Comparison of ENCODE assay signal across 33 mouse cellular contexts in genomic region chr11:118096736-118097135, GRCm38 (mm10). TPM values are rescaled to one million over a fixed set of nuclear protein-coding genes. Genes with fewer than 3 reads are reported as not detected.
"Had no signal": no experiment of that assay in that cellular context is flagged by ENCODE, and none has a peak within 500 bp of the region (broad histone marks: within the 10 kb centered on the region; RNA-seq: fewer than 3 reads in every experiment).

No protein-coding gene starts in this region.

- H3K9ac ChIP-seq: limb, embryonic 12.5 days; limb, embryonic 13.5 days; limb, embryonic 15.5 days; liver, embryonic 13.5 days; liver, embryonic 14.5 days; liver, embryonic 15.5 days; liver, postnatal 0 days; lung, embryonic 14.5 days; lung, embryonic 15.5 days; midbrain, embryonic 12.5 days; midbrain, embryonic 13.5 days; midbrain, embryonic 15.5 days; neural tube, embryonic 12.5 days had no signal

- H3K27ac ChIP-seq: left cerebral cortex, adult 2 months; limb, embryonic 10.5 days; limb, embryonic 12.5 days; limb, embryonic 13.5 days; limb, embryonic 15.5 days; liver, embryonic 13.5 days; liver, embryonic 14.5 days; liver, embryonic 15.5 days; lung, embryonic 15.5 days; macrophage; midbrain, embryonic 10.5 days; midbrain, embryonic 12.5 days; midbrain, embryonic 13.5 days; midbrain, embryonic 15.5 days; neural tube, embryonic 12.5 days had no signal

- H3K4me2 ChIP-seq: limb, embryonic 12.5 days; limb, embryonic 13.5 days; limb, embryonic 15.5 days; liver, embryonic 11.5 days; liver, embryonic 13.5 days; liver, embryonic 15.5 days; lung, embryonic 14.5 days; lung, embryonic 15.5 days; midbrain, embryonic 11.5 days; midbrain, embryonic 12.5 days; midbrain, embryonic 13.5 days; midbrain, embryonic 15.5 days; neural tube, embryonic 12.5 days had no signal

- H3K4me1 ChIP-seq: limb, embryonic 12.5 days; limb, embryonic 13.5 days; liver, embryonic 13.5 days; liver, embryonic 15.5 days; midbrain, embryonic 12.5 days; midbrain, embryonic 15.5 days; neural tube, embryonic 12.5 days had no signal

- H3K36me3 ChIP-seq: limb, embryonic 10.5 days; limb, embryonic 12.5 days; limb, embryonic 13.5 days; limb, embryonic 15.5 days; liver, embryonic 13.5 days; liver, embryonic 15.5 days; lung, embryonic 15.5 days; midbrain, embryonic 10.5 days; midbrain, embryonic 12.5 days; midbrain, embryonic 13.5 days; midbrain, embryonic 15.5 days; neural tube, embryonic 12.5 days had no signal

- ATAC-seq: liver, postnatal 0 days; lung, postnatal 0 days; midbrain, embryonic 13.5 days; midbrain, embryonic 15.5 days; midbrain, embryonic 16.5 days had no signal

- H3K4me3 ChIP-seq: left cerebral cortex, adult 2 months; limb, embryonic 10.5 days; limb, embryonic 12.5 days; limb, embryonic 13.5 days; limb, embryonic 15.5 days; liver, embryonic 13.5 days; liver, embryonic 15.5 days; lung, embryonic 15.5 days; megakaryocyte, embryonic 14.5 days; midbrain, embryonic 10.5 days; midbrain, embryonic 12.5 days; midbrain, embryonic 13.5 days; midbrain, embryonic 15.5 days; myocyte; neural tube, embryonic 12.5 days had no signal

- DNase-seq: left cerebral cortex, postnatal 4 days; liver; liver, embryonic 13.5 days; liver, postnatal 0 days; lung, adult 18-20 months; lung, adult 2 months; lung, embryonic 14.5 days; lung, postnatal 10 days; lung, postnatal 14 days; lung, postnatal 36 days; lung, postnatal 4 days; midbrain, embryonic 14.5 days had no signal

- H3K27me3 ChIP-seq: limb, embryonic 12.5 days; limb, embryonic 13.5 days; liver, embryonic 13.5 days; liver, embryonic 15.5 days; lung, embryonic 15.5 days; midbrain, embryonic 12.5 days; midbrain, embryonic 13.5 days; midbrain, embryonic 15.5 days; neural tube, embryonic 12.5 days had no signal

- H3K9me3 ChIP-seq: limb, embryonic 10.5 days; limb, embryonic 12.5 days; limb, embryonic 13.5 days; limb, embryonic 15.5 days; liver, embryonic 13.5 days; liver, embryonic 15.5 days; lung, embryonic 15.5 days; megakaryocyte, embryonic 14.5 days; midbrain, embryonic 10.5 days; midbrain, embryonic 12.5 days; midbrain, embryonic 13.5 days; midbrain, embryonic 15.5 days; neural tube, embryonic 12.5 days had no signal

RNA-seq across cellular contexts. Expression of gene Dnah17, which starts 33.7 kb away (rescaled TPM):
- total RNA-seq: monocyte, adult 5-6 weeks had no signal
